Mouse (Mus musculus): Measurements from ENCODE around the gene Btf3.

The Btf3 gene

GRCm38 (mm10) chr13:98276253-98276652 is 40.6 kb downstream of the Btf3 start:
- DNase-seq (ENCODE audit: low spot score), result no peak

GRCm38 (mm10) chr13:98275646-98276045 is 41.2 kb downstream of the Btf3 start:
- DNase-seq (ENCODE audit: low spot score), result no peak

- no peak for DNase-seq (ENCODE audit: low spot score)
These were observed 42.8 kb downstream of the Btf3 start for GRCm38 (mm10) chr13:98274023-98274422.

GRCm38 (mm10) chr13:98264111-98264510 is 52.7 kb downstream of the Btf3 start:
- DNase-seq (ENCODE audit: low spot score), result peak; percentile 29

- DNase-seq (ENCODE audit: low spot score), result peak; percentile 29
These were observed 53.3 kb downstream of the Btf3 start for GRCm38 (mm10) chr13:98263458-98263987.

- peak; percentile 97 for DNase-seq (ENCODE audit: low spot score)
These were observed 54.0 kb downstream of the Btf3 start, which contains the start of the genes Utp15 and Ankra2 for GRCm38 (mm10) chr13:98262636-98263457. Utp15 (minus strand) TSS chr13:98263041. Ankra2 (plus strand) TSS chr13:98263074.
